Mouse (Mus musculus) embryo, embryonic 11.5 days (tissue): ENCODE data around the gene Apol10a.
"Not testable (repeated sequence)": the region's sequence is repeated elsewhere in the genome, so short reads cannot be mapped to it uniquely, and the experiment has no call there.

ENCODE experiments used
- DNase-seq: peaks from one replicate; pipeline ENCODE4 v3.0.0-alpha.2; 2012; ENCODE audit warnings: low read depth, low spot score

Gene Apol10a

DNA sequence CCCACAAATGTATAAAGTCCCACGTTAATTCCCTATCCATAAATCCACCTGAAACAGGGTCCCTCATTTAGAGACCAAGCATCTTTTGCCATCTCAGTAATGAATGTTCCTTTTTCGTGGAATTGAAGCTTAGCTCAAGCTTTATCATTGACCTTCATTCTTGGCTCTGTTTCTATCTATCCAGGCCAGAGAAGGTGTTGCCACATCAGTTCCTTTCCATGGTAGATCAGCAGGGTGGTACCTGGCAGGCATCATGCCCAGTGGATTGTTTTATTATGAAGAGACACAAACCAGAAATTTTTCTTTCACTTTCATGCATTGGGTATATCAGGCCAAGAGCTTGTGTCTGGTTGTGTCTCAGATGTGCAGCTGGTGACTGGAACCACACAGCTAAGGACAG, at the start of gene Apol10a:
Gene Apol10a, plus strand, starts transcription at position 355 of the 400 bp plus-strand sequence.
- not testable (repeated sequence) for DNase-seq

GRCm38 (mm10) chr15:77428690-77429448, 48.0 kb upstream of the Apol10a start:
- not testable (repeated sequence) for DNase-seq

DNA sequence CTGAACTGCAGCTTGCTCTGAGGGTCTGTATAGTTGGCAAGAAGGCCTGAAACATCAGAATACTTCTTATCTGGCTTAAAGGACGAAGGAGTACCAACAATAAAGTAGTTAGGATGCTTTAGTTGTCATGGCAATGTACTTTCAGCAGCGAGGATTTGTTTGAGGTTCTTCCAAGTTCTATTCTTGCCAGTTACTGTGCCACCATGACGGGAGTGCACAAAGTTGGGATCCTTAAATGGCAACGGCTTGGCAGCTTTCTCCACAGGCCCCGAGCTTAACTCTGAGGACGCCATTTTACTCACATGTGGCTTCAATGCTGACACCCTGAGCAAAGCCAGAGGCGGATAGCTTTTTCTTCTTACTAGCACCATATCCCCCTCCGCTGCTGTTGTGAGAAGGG, 32.1 kb upstream of the Apol10a start:
- DNase-seq, result not testable (repeated sequence)

GRCm38 (mm10) chr15:77445668-77446067, 31.2 kb upstream of the Apol10a start:
- DNase-seq, result not testable (repeated sequence)

GRCm38 (mm10) chr15:77447392-77447791, 29.5 kb upstream of the Apol10a start, which contains the start of gene Apol7b:
Gene Apol7b, minus strand, starts transcription at chr15:77447492.
- DNase-seq, result not testable (repeated sequence)

DNA sequence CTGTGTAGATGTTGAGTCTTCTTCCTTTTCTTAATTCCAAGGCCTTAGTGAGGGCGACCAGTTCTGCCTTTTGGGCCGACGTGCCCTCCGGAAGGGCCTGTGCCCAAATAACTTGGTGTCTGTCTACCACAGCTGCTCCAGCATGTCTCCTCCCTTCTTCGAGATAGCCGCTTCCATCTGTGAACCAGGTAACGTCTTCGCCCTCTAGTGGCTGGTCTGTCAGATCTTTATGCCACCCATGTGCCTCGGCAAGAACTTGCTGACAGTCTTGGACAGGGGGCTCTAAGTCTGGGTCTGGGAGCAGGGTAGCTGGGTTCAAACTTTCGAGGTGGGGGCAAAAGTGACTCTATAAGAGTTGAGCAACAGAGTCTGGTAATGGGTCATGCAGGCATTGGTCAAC, 26.9 kb upstream of the Apol10a start:
- not testable (repeated sequence) for DNase-seq

DNA sequence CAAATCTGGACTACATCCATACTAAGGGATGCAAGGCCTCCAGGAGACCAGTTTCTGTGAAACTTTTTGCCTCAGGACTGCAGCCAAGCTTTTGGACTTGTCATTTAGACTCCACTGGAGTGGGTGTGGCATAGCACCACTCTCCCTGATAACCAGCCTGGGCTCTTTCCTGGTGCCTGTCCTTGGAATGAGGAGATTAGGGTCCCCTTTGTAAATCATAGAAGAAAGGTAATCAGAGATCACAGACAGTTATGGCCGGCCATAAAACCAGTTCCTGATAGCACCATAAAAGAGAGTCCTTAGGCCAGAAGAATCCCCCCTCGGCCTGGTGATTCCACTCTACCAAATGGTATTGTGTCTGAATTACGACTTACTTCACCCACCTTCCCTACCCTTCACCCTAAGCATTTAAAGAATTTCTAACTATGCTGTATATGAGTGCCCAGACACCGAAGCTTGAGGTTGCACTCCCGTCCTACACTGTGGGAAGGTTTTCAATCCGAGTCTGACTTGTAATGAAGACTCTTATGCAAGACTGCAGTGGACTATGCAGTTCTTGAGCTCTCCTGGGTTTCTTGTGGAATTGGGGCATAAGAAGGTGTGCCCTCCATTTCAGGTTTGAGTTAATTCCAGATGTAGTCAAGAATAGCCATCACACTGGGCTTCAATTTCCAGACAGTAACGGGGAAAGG, 2.0 kb upstream of the Apol10a start:
- DNase-seq, result not testable (repeated sequence)

- no peak for DNase-seq
Measured at GRCm38 (mm10) chr15:77482140-77482794, 5.4 kb downstream of the Apol10a start.

DNA sequence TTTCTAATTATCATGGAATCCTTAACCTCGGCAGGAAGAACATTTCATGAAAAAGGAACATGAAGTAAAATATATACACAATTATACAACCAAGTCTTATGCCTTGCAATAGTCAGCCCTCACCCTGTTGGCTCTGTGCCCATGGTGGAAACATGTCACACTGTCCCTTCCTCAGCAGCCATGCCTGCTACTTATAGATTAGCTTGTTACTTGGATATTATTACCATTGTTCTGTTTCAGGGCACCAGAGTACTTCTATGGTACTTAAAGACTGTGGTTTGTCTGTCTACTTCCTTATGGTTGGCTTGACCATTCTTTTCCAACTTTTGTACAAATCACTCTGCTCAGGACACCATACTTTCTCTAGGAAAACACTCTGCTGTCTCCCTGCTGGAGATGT, 16.3 kb downstream of the Apol10a start:
- not testable (repeated sequence) for DNase-seq

- not testable (repeated sequence) for DNase-seq
Measured at GRCm38 (mm10) chr15:77494694-77495093, 17.8 kb downstream of the Apol10a start.

DNA sequence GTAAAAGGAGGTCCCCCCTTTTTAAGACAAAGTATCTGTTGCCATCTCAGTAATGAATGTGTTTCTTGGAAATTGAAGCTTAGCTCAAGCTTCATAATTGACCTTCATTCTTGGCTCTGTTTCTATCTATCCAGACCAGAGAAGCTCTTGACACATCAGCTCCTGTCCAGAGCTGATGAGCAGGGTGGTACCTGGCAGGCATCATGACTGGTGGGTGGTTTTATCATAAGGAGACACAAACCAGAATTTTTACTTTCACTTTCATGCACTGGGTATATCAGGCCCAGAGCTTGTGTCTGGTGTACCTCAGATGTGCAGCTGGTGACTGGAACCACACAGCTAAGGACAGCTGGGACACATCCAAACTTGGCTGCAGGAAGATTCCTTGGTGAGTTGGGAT, 31.1 kb downstream of the Apol10a start, which contains the start of gene Apol11a:
Gene Apol11a, plus strand, starts transcription at position 306 of the 400 bp plus-strand sequence.
- not testable (repeated sequence) for DNase-seq

- DNase-seq, result not testable (repeated sequence)
Measured at GRCm38 (mm10) chr15:77520596-77520995, 43.7 kb downstream of the Apol10a start.

DNA sequence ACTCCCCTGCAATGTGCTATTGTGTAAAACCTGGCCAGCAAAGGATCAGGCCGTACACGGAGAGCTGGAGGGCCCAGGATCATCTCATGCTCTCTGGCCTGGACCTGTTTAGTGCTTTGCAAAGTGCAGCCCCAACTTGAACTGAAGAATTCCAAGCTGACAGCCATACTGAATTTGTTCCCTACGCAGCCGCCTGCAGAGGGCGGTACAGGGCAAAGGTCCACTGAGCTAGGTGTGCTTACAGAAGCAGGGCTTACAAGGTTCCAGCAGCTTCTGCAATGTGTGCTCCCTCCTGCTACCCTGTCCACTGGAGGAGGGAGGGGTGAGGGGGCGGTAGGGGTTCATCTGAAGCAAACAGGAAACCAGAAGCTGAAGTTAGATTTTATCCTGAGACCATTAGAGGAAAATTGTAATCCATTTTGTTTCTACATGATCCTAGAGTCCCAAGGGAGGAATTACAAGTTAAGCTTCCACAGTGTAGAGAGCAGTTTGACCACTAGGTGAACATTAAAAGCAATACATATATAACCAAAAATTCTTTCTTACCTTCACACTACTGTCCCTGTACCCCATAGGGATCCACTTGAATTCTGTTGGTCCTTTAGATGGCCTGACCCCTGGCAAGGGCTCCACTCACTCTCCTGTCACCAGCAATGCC, 46.5 kb downstream of the Apol10a start:
- not testable (repeated sequence) for DNase-seq

DNA sequence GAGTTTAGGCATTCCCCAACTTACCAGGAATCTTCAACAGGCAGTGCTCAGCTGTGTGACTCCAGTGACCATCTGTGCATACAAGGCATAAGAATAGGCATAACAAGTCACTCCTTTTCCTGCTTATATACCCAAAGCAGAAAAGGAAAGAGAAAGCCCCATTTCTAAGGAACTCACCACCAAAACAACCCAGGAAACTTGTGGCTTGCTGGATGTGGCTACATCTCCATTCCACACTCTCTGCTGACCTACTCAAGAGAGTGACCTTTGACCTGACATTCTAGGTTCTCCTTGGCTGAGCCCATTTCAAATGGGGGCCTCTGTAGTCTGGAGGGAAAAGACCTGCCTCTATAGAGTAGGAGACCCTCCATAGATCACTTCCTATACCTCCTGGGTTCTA, 56.4 kb downstream of the Apol10a start, which contains the start of gene Apol7c:
Gene Apol7c, minus strand, starts transcription at position 101 of the 400 bp plus-strand sequence.
- DNase-seq, result no peak

- DNase-seq, result not testable (repeated sequence)
Measured at GRCm38 (mm10) chr15:77539221-77539620, 62.4 kb downstream of the Apol10a start.
